Mouse (Mus musculus) kidney, embryonic 16.5 days (tissue): Measurements from ENCODE around the gene Ckb. TPM values are rescaled to one million over a fixed set of nuclear protein-coding genes. Genes with fewer than 3 reads are reported as not detected.

ENCODE experiments used
- ATAC-seq: fragments of 200-750 bp; cut with Nextera tagmentation; 2 replicates; pipeline ENCODE4 v1.8.0; 2017; ENCODE audit warnings: moderate TSS enrichment; ENCODE audit not compliant: low FRiP score, low TSS enrichment
- H3K27ac ChIP-seq: fragments of 300-500 bp; sonication (generic); 2 replicates; pipeline ENCODE4 v1.5.1; 2014; ENCODE audit warnings: low read length
- H3K27me3 ChIP-seq: fragments of 300-500 bp; sonication (generic); 2 replicates; pipeline ENCODE4 v1.6.1; 2014; ENCODE audit warnings: low read length, control low read depth, mixed read lengths; ENCODE audit not compliant: insufficient read depth
- H3K36me3 ChIP-seq: fragments of 300-500 bp; sonication (generic); 2 replicates; pipeline ENCODE4 v1.6.1; 2014; ENCODE audit warnings: low read length, control low read depth, mixed read lengths; ENCODE audit not compliant: insufficient read depth
- H3K4me1 ChIP-seq: fragments of 300-500 bp; sonication (generic); 2 replicates; pipeline ENCODE4 v1.6.1; 2014; ENCODE audit warnings: low read length, control low read depth, mixed read lengths; ENCODE audit not compliant: insufficient read depth
- H3K4me2 ChIP-seq: fragments of 300-500 bp; sonication (generic); replicated peaks from 2 replicates; pipeline ENCODE4 v1.6.1; 2014; ENCODE audit warnings: low read depth, low read length
- H3K4me3 ChIP-seq: fragments of 300-500 bp; sonication (generic); 2 replicates; pipeline ENCODE4 v1.5.1; 2014; ENCODE audit warnings: mild to moderate bottlenecking, low read length
- H3K9ac ChIP-seq: fragments of 300-500 bp; sonication (generic); replicated peaks from 2 replicates; pipeline ENCODE4 v1.6.1; 2014; ENCODE audit warnings: low read length
- H3K9me3 ChIP-seq: fragments of 300-500 bp; sonication (generic); 2 replicates; pipeline ENCODE4 v1.6.1; 2016; ENCODE audit warnings: low read length, control low read depth
- whole genome bisulfite sequencing: fragments of 180-500 bp; shearing (Covaris S2); extraction: QIAGEN DNeasy Blood & Tissue Kit; methylation state at CpG from one replicate; pipeline ENCODE4 v1.1.7; 2014; 5-methylcytosine and 5-hydroxymethylcytosine counted together
- polyA plus RNA-seq: library from polyadenylated mRNA; unstranded; fragments of >200 nt; fragmentation: Nextera tagmentation; extraction: Ambion mirVana; gene quantifications from 2 replicates; pipeline ENCODE4 v1.2.1, GENCODE M21; 2015

Ckb gene
- polyA plus RNA-seq, 1 experiment from 2014 or later, result 188 TPM

- no peaks in the 10 kb centered on the region for H3K27me3 ChIP-seq
- H3K4me2 ChIP-seq, result no peak overlapping the region
- H3K27ac ChIP-seq, result no peak overlapping the region
- peaks cover 15% of the 10 kb centered on the region for H3K4me1 ChIP-seq
- ATAC-seq, result no peak
- H3K9me3 ChIP-seq, result no peaks in the 10 kb centered on the region
- peaks cover 28% of the 10 kb centered on the region for H3K36me3 ChIP-seq
- H3K4me3 ChIP-seq, result no peak overlapping the region
- H3K9ac ChIP-seq, result no peak overlapping the region
- WGBS, result 82% methylated on average over 5 of the region's 5 CpGs
Measured at GRCm38 (mm10) chr12:111682003-111682402, 9.9 kb upstream of the Ckb start.

GRCm38 (mm10) chr12:111681305-111681704 lies 9.2 kb upstream of the Ckb start:
- H3K4me2 ChIP-seq, result no peak overlapping the region
- H3K36me3 ChIP-seq, result peaks cover 28% of the 10 kb centered on the region
- no peaks in the 10 kb centered on the region for H3K27me3 ChIP-seq
- 91% methylated on average over 8 of the region's 8 CpGs for WGBS
- no peak overlapping the region for H3K9ac ChIP-seq
- H3K9me3 ChIP-seq, result no peaks in the 10 kb centered on the region
- peaks cover 16% of the 10 kb centered on the region for H3K4me1 ChIP-seq
- no peak overlapping the region for H3K27ac ChIP-seq
- no peak overlapping the region for H3K4me3 ChIP-seq
- ATAC-seq, result no peak

GRCm38 (mm10) chr12:111680661-111681060 lies 8.5 kb upstream of the Ckb start:
- 94% methylated on average over 13 of the region's 13 CpGs for WGBS
- H3K27ac ChIP-seq, result no peak overlapping the region
- no peak overlapping the region for H3K4me2 ChIP-seq
- H3K4me1 ChIP-seq, result peaks cover 16% of the 10 kb centered on the region
- peaks cover 28% of the 10 kb centered on the region for H3K36me3 ChIP-seq
- no peaks in the 10 kb centered on the region for H3K9me3 ChIP-seq
- ATAC-seq, result no peak
- no peak overlapping the region for H3K9ac ChIP-seq
- H3K4me3 ChIP-seq, result no peak overlapping the region
- no peaks in the 10 kb centered on the region for H3K27me3 ChIP-seq

- Histone ChIP-seq H3K4me3 (peak overlapping the region; percentile 87), H3K36me3 (peaks cover 28% of the 10 kb centered on the region), H3K4me2 (peak overlapping the region; percentile 70), H3K27me3 (peaks cover 3% of the 10 kb centered on the region), H3K9ac (peak overlapping the region; percentile 76; the same call in 1 of the 2 replicates), H3K4me1 (peaks cover 16% of the 10 kb centered on the region), H3K27ac (no peak overlapping the region), H3K9me3 (no peaks in the 10 kb centered on the region)
- WGBS, result 54% methylated on average over 7 of the region's 7 CpGs
- no peak for ATAC-seq
Measured at GRCm38 (mm10) chr12:111678997-111679396, 6.9 kb upstream of the Ckb start.

GRCm38 (mm10) chr12:111678670-111678933 lies 6.5 kb upstream of the Ckb start:
- 3% methylated on average over 13 of the region's 13 CpGs for WGBS
- H3K27me3 ChIP-seq, result peaks cover 7% of the 10 kb centered on the region
- no peak for ATAC-seq

GRCm38 (mm10) chr12:111677882-111678669 lies 5.9 kb upstream of the Ckb start, which contains the start of gene Trmt61a:
Gene Trmt61a (plus strand): TSS chr12:111678105.
- under 1% methylated on average over 51 of the region's 51 CpGs for WGBS

More at GRCm38 (mm10) chr12:111678670-111678933, 6.5 kb upstream of the Ckb start:
- peak overlapping the region; percentile 94; the same call in 1 of the 2 replicates for H3K27ac ChIP-seq
- H3K4me2 ChIP-seq, result peak overlapping the region; percentile 70
- peaks cover 24% of the 10 kb centered on the region for H3K36me3 ChIP-seq
- H3K9ac ChIP-seq, result peak overlapping the region; percentile 76
- peaks cover 16% of the 10 kb centered on the region for H3K4me1 ChIP-seq
- peak overlapping the region; percentile 87 for H3K4me3 ChIP-seq
- no peaks in the 10 kb centered on the region for H3K9me3 ChIP-seq

GRCm38 (mm10) chr12:111677421-111677820 lies 5.3 kb upstream of the Ckb start:
- H3K9me3 ChIP-seq, result no peaks in the 10 kb centered on the region
- H3K4me1 ChIP-seq, result peaks cover 19% of the 10 kb centered on the region
- WGBS, result 14% methylated on average over 5 of the region's 5 CpGs
- H3K4me3 ChIP-seq, result peak overlapping the region; percentile 87
- H3K27ac ChIP-seq, result peak overlapping the region; percentile 94
- H3K36me3 ChIP-seq, result peaks cover 19% of the 10 kb centered on the region
- peaks cover 18% of the 10 kb centered on the region for H3K27me3 ChIP-seq
- peak overlapping the region; percentile 70 for H3K4me2 ChIP-seq
- peak overlapping the region; percentile 76 for H3K9ac ChIP-seq
- ATAC-seq, result peak; percentile 28

More at GRCm38 (mm10) chr12:111677882-111678669, 5.9 kb upstream of the Ckb start, which contains the start of gene Trmt61a:
- H3K4me2 ChIP-seq, result peak within 1 kb of the TSS; percentile 70
- H3K4me1 ChIP-seq, result peaks cover 16% of the 10 kb centered on the region
- peak within 1 kb of the TSS; percentile 94 for H3K27ac ChIP-seq
- H3K27me3 ChIP-seq, result peaks cover 12% of the 10 kb centered on the region
- peaks cover 23% of the 10 kb centered on the region for H3K36me3 ChIP-seq
- no peaks in the 10 kb centered on the region for H3K9me3 ChIP-seq
- ATAC-seq, result peak; percentile 88
- peak within 1 kb of the TSS; percentile 76 for H3K9ac ChIP-seq
- peak within 1 kb of the TSS; percentile 87 for H3K4me3 ChIP-seq

- Histone ChIP-seq H3K27me3 (peaks cover 31% of the 10 kb centered on the region), H3K27ac (no peak overlapping the region), H3K36me3 (peaks cover 7% of the 10 kb centered on the region), H3K4me2 (no peak overlapping the region), H3K4me1 (peaks cover 33% of the 10 kb centered on the region), H3K9me3 (no peaks in the 10 kb centered on the region), H3K4me3 (no peak overlapping the region), H3K9ac (no peak overlapping the region)
- ATAC-seq, result no peak
- 70% methylated on average over 6 of the region's 6 CpGs for WGBS
Measured at GRCm38 (mm10) chr12:111675797-111676580, 3.9 kb upstream of the Ckb start.

- ATAC-seq, result no peak
- Histone ChIP-seq H3K27ac (no peak overlapping the region), H3K4me1 (peaks cover 43% of the 10 kb centered on the region)
Measured at GRCm38 (mm10) chr12:111674850-111675486, 2.8 kb upstream of the Ckb start.

More at GRCm38 (mm10) chr12:111674850-111675486, 2.8 kb upstream of the Ckb start:
- H3K9me3 ChIP-seq, result no peaks in the 10 kb centered on the region
- WGBS, result 60% methylated on average over 2 of the region's 2 CpGs
- H3K27me3 ChIP-seq, result peaks cover 39% of the 10 kb centered on the region
- H3K36me3 ChIP-seq, result no peaks in the 10 kb centered on the region
- H3K4me2 ChIP-seq, result no peak overlapping the region
- H3K4me3 ChIP-seq, result no peak overlapping the region
- H3K9ac ChIP-seq, result no peak overlapping the region
